Mouse (Mus musculus) lung, postnatal 0 days (tissue): ENCODE data around the gene Kyat1. TPM values are rescaled to one million over a fixed set of nuclear protein-coding genes. Genes with fewer than 3 reads are reported as not detected.
A peak's percentile ranks its signal among the peaks of the same experiment; 100 is the strongest.

ENCODE experiments used
- ATAC-seq: fragments of 200-750 bp; cut with Nextera tagmentation; 2 replicates; pipeline ENCODE4 v1.8.0; 2017; ENCODE audit warnings: moderate library complexity
- DNase-seq: peaks from one replicate; pipeline ENCODE4 v3.0.0-alpha.2; 2016; ENCODE audit warnings: low spot score
- H3K27ac ChIP-seq: fragments of 300-500 bp; sonication (generic); 2 replicates; pipeline ENCODE4 v1.5.1; 2014; ENCODE audit warnings: antibody characterized with exemption, mild to moderate bottlenecking, low read length, mixed read lengths
- H3K27me3 ChIP-seq: fragments of 300-500 bp; sonication (generic); replicated peaks from 2 replicates; pipeline ENCODE4 v1.6.1; 2014; ENCODE audit warnings: low read length, mixed read lengths; ENCODE audit not compliant: insufficient read depth
- H3K36me3 ChIP-seq: fragments of 300-500 bp; sonication (generic); 2 replicates; pipeline ENCODE4 v1.6.1; 2014; ENCODE audit warnings: low read length, mixed read lengths; ENCODE audit not compliant: insufficient read depth
- H3K4me1 ChIP-seq: fragments of 300-500 bp; sonication (generic); 2 replicates; pipeline ENCODE4 v1.6.1; 2014; ENCODE audit warnings: antibody characterized with exemption, low read depth, low read length, mixed read lengths; ENCODE audit not compliant: insufficient read depth
- H3K4me2 ChIP-seq: fragments of 300-500 bp; sonication (generic); replicated peaks from 2 replicates; pipeline ENCODE4 v1.6.1; 2014; ENCODE audit warnings: low read depth, mild to moderate bottlenecking, low read length, moderate library complexity, mixed read lengths
- H3K4me3 ChIP-seq: fragments of 300-500 bp; sonication (generic); 2 replicates; pipeline ENCODE4 v1.5.1; 2014; ENCODE audit warnings: low read depth, low read length
- H3K9ac ChIP-seq: fragments of 300-500 bp; sonication (generic); replicated peaks from 2 replicates; pipeline ENCODE4 v1.6.1; 2014; ENCODE audit warnings: low read depth, mild to moderate bottlenecking
- H3K9me3 ChIP-seq: fragments of 300-500 bp; sonication (generic); 2 replicates; pipeline ENCODE4 v1.6.1; 2016; ENCODE audit warnings: low read length, mixed read lengths
- CTCF ChIP-seq: IDR thresholded peaks from 2 replicates; pipeline ENCODE4 v1.5.1; 2016; ENCODE audit warnings: antibody characterized with exemption, mild to moderate bottlenecking
- EP300 ChIP-seq: IDR thresholded peaks from 2 replicates; pipeline ENCODE4 v1.6.1; 2016; ENCODE audit warnings: antibody characterized with exemption, mild to moderate bottlenecking, control low read depth
- WGBS: fragments of 180-500 bp; shearing (Covaris S2); extraction: QIAGEN DNeasy Blood & Tissue Kit; methylation state at CpG from one replicate; pipeline ENCODE4 v1.1.7; 2014; 5-methylcytosine and 5-hydroxymethylcytosine counted together
- polyA plus RNA-seq: library from polyadenylated mRNA; unstranded; fragments of >200 nt; fragmentation: Nextera tagmentation; extraction: Ambion mirVana; gene quantifications from 2 replicates; pipeline ENCODE4 v1.2.1, GENCODE M21; 2015

Kyat1 gene
- polyA plus RNA-seq, 1 experiment from 2014 or later = 17.1 TPM

GRCm38 (mm10) chr2:30236426-30237198, 31.0 kb upstream of the Kyat1 start:
- peaks cover 9% of the 10 kb centered on the region; the same call in 1 of the 2 replicates for H3K36me3 ChIP-seq
- no peaks in the 10 kb centered on the region for H3K27me3 ChIP-seq
- 3% methylated on average over 18 of the region's 18 CpGs for whole genome bisulfite sequencing
- DNase-seq (peak; percentile 71), ATAC-seq (no peak)
- peak overlapping the region; percentile 81 for H3K9ac ChIP-seq
- peak overlapping the region; percentile 88 for H3K4me3 ChIP-seq
- TF ChIP-seq EP300 (no peak), CTCF (no peak)
- peak overlapping the region; percentile 77 for H3K4me2 ChIP-seq
- no peaks in the 10 kb centered on the region for H3K9me3 ChIP-seq
- H3K27ac ChIP-seq = peak overlapping the region; percentile 95
- H3K4me1 ChIP-seq = peaks cover 18% of the 10 kb centered on the region; the same call in 1 of the 2 replicates

GRCm38 (mm10) chr2:30235593-30235992, 29.9 kb upstream of the Kyat1 start:
- peaks cover 15% of the 10 kb centered on the region; the same call in 1 of the 2 replicates for H3K4me1 ChIP-seq
- H3K27ac ChIP-seq = no peak overlapping the region
- 76% methylated on average over 5 of the region's 5 CpGs for whole genome bisulfite sequencing
- no peaks in the 10 kb centered on the region for H3K27me3 ChIP-seq
- TF ChIP-seq CTCF = no peak
- H3K9ac ChIP-seq = no peak overlapping the region
- no peak for ATAC-seq
- no peak overlapping the region for H3K4me2 ChIP-seq
- no peak for DNase-seq
- no peak overlapping the region for H3K4me3 ChIP-seq
- H3K36me3 ChIP-seq = no peaks in the 10 kb centered on the region
- no peaks in the 10 kb centered on the region for H3K9me3 ChIP-seq

- Histone ChIP-seq H3K4me2 (no peak overlapping the region), H3K4me1 (no peaks in the 10 kb centered on the region), H3K36me3 (no peaks in the 10 kb centered on the region), H3K27ac (no peak overlapping the region), H3K27me3 (no peaks in the 10 kb centered on the region), H3K4me3 (no peak overlapping the region), H3K9ac (no peak overlapping the region), H3K9me3 (no peaks in the 10 kb centered on the region)
- DNase-seq = no peak
- no peak for ATAC-seq
- TF ChIP-seq EP300 = no peak
- no peak for TF ChIP-seq CTCF
- 95% methylated on average over 5 of the region's 5 CpGs for WGBS
These were observed 10.6 kb upstream of the Kyat1 start for GRCm38 (mm10) chr2:30216293-30216692.

- H3K27ac ChIP-seq = peak overlapping the region; percentile 38; the same call in 1 of the 2 replicates
- peak; percentile 53 for ATAC-seq
- no peaks in the 10 kb centered on the region for H3K36me3 ChIP-seq
- no peak overlapping the region for H3K4me3 ChIP-seq
- no peaks in the 10 kb centered on the region for H3K9me3 ChIP-seq
- no peaks in the 10 kb centered on the region for H3K4me1 ChIP-seq
- WGBS = 48% methylated on average over 6 of the region's 6 CpGs
- DNase-seq = peak; percentile 64
- H3K4me2 ChIP-seq = no peak overlapping the region
- TF ChIP-seq CTCF (no peak), EP300 (peak; percentile 64; the same call in 1 of the 2 replicates)
- H3K27me3 ChIP-seq = no peaks in the 10 kb centered on the region
- H3K9ac ChIP-seq = no peak overlapping the region
These were observed 9.8 kb upstream of the Kyat1 start for GRCm38 (mm10) chr2:30215493-30215892.

- TF ChIP-seq CTCF (no peak), EP300 (no peak)
- Histone ChIP-seq H3K36me3 (no peaks in the 10 kb centered on the region), H3K9ac (no peak overlapping the region), H3K4me2 (no peak overlapping the region), H3K4me3 (no peak overlapping the region), H3K27ac (peak overlapping the region; percentile 38), H3K27me3 (no peaks in the 10 kb centered on the region), H3K9me3 (no peaks in the 10 kb centered on the region), H3K4me1 (no peaks in the 10 kb centered on the region)
- ATAC-seq (peak; percentile 18; the same call in 1 of the 2 replicates), DNase-seq (no peak)
- WGBS = 73% methylated on average over 3 of the region's 3 CpGs
These were observed 9.1 kb upstream of the Kyat1 start for GRCm38 (mm10) chr2:30214745-30215144.

GRCm38 (mm10) chr2:30212951-30213350, 7.3 kb upstream of the Kyat1 start:
- ATAC-seq (peak; percentile 83), DNase-seq (peak; percentile 85)
- Histone ChIP-seq H3K9ac (no peak overlapping the region), H3K27ac (peak overlapping the region; percentile 43; the same call in 1 of the 2 replicates), H3K9me3 (no peaks in the 10 kb centered on the region), H3K27me3 (no peaks in the 10 kb centered on the region), H3K36me3 (no peaks in the 10 kb centered on the region), H3K4me1 (no peaks in the 10 kb centered on the region), H3K4me3 (no peak overlapping the region), H3K4me2 (no peak overlapping the region)
- no peak for TF ChIP-seq CTCF
- peak; percentile 89 for TF ChIP-seq EP300
- WGBS = 44% methylated on average over 1 of the region's 1 CpGs
